Mouse (Mus musculus): ENCODE measurements around the gene Atn1.

DNA sequence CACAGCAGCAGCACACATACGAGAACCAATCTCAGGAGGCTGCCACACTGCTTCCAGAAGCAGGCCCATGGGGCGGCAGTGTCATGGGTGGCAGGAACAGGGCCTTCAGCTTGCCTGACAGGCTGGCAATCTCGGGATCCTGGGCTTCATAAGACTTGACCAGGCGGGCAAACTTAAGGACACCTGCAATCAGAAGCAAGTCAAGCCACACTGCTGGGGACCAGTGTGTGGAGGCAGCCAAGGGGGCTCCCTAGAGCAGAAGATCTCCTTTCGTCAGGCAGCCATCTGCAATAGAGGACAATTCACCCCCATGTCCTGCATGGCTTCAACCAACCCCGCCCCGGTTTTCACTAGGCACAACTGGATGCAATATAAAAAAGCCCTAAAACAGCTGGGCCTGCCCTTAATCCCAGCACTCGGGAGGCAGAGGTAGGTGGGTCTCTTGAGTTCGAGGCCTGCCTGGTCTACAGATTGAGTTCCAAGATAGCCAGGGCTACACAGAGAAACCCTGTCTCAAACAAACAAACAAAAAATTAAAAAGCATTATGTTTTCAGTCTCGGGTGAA is 17.0 kb downstream of the Atn1 start:
- TF ChIP-seq CTCF (IDR thresholded peaks at IDR 0.05; ENCODE audit: low read depth) (no peak), EP300 (IDR thresholded peaks at IDR 0.05; ENCODE audit: low read depth) (no peak)

All from heart, postnatal 0 days (tissue).